Mouse (Mus musculus): ENCODE results near the gene Spin2g. TPM values are rescaled to one million over a fixed set of nuclear protein-coding genes. Genes with fewer than 3 reads are reported as not detected.
"Not testable (repeated sequence)": the region's sequence is repeated elsewhere in the genome, so short reads cannot be mapped to it uniquely, and the experiment has no call there.

The Spin2g gene
- not detected for total RNA-seq (2021)
- long read RNA-seq, experiment 1 = 0 reads
- long read RNA-seq, experiment 2 = 0 reads

DNA sequence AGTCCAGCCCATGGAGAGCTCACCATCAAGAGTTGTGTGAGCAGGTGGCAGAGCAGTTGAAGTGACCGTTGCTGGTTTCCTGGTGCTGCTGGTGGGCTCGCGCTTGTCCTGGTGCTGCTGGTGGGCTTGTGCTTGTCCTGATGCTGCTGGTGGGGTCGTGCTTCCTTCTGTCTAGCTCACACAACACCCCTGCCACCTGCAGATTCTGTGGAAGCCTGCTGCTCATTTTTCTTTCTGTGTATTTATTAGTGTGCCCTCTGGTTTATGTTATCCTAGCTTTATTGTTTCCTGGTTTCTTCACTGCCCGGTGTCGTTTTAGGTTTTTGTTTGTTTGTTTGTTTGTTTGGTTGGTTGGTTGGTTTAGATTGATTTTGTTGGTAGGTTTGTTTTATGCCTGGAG lies at the start of gene Spin2g:
Gene Spin2g (minus strand): TSS at position 101 of the 400 bp plus-strand sequence.
- DNase-seq (ENCODE audit: low spot score in 2 of 2) = not testable (repeated sequence)

Other genes with a start within 250 kb of the Spin2g start
- gene Btbd35f9, start 77.2 kb downstream of the Spin2g start, total RNA-seq (2021) = not detected
- gene Btbd35f8, start 211.8 kb upstream of the Spin2g start, total RNA-seq (2021) = not detected